Mouse (Mus musculus) hematopoietic stem cell, adult 5-6 weeks (primary cell): Measurements from ENCODE around the gene Cfap99. TPM values are rescaled to one million over a fixed set of nuclear protein-coding genes. Genes with fewer than 3 reads are reported as not detected.

ENCODE experiments used
- ATAC-seq, 2 experiments: fragments of 125-278 bp in 1 of 2; replicated peaks in 1 of 2; 2 replicates each; pipeline ENCODE4 v1.8.0; 2016 to 2017; ENCODE audit warnings: inconsistent platforms in 2 of 2, mild to moderate bottlenecking in 2 of 2, moderate number of reproducible peaks in 2 of 2, low read depth in 1 of 2, moderate TSS enrichment in 1 of 2; ENCODE audit not compliant: low FRiP score in 2 of 2, poor library complexity in 2 of 2, severe bottlenecking in 2 of 2, insufficient read depth in 1 of 2, low TSS enrichment in 1 of 2
- total RNA-seq: library from RNA; stranded (forward); fragments of 172-1452, 232-1000 nt; gene quantifications from 2 replicates; pipeline ENCODE4 v1.2.3, GENCODE M21; 2017

Gene Cfap99
- not detected in 2 replicates for total RNA-seq

- ATAC-seq, result peak in 1 of 2 experiments; percentile 51; a peak in 2 of 4 replicates
Observed at GRCm38 (mm10) chr5:34288154-34288716, at the start of gene Cfap99, which contains the start of gene Zfyve28. TSS of gene Cfap99 (plus strand) at chr5:34288600. TSS of gene Zfyve28 (minus strand) at chr5:34288449.

GRCm38 (mm10) chr5:34242224-34242963 lies 46.0 kb upstream of the Cfap99 start:
- ATAC-seq, result peak; percentile 83 to 91

- no peak for ATAC-seq
Observed at GRCm38 (mm10) chr5:34243062-34243461, 45.3 kb upstream of the Cfap99 start.

- no peak for ATAC-seq
Observed at GRCm38 (mm10) chr5:34246443-34246842, 42.0 kb upstream of the Cfap99 start.

- ATAC-seq, result no peak
Observed at GRCm38 (mm10) chr5:34249132-34249531, 39.3 kb upstream of the Cfap99 start.

GRCm38 (mm10) chr5:34250090-34250489 lies 38.3 kb upstream of the Cfap99 start:
- ATAC-seq, result no peak

GRCm38 (mm10) chr5:34251794-34252193 lies 36.6 kb upstream of the Cfap99 start:
- ATAC-seq, result no peak

GRCm38 (mm10) chr5:34252307-34252966 lies 36.0 kb upstream of the Cfap99 start:
- ATAC-seq, result no peak

- no peak for ATAC-seq
Observed at GRCm38 (mm10) chr5:34252967-34253519, 35.4 kb upstream of the Cfap99 start.

GRCm38 (mm10) chr5:34254309-34254708 lies 34.1 kb upstream of the Cfap99 start:
- ATAC-seq, result 0 out of 4 replicates have a peak, but pooled peaks of 1 of the 2 experiments have one; percentile 17

- peak; percentile 33 to 48; a peak in 1 of 4 replicates for ATAC-seq
Observed at GRCm38 (mm10) chr5:34255189-34255588, 33.2 kb upstream of the Cfap99 start.

GRCm38 (mm10) chr5:34259172-34259816 lies 29.1 kb upstream of the Cfap99 start:
- no peak for ATAC-seq

GRCm38 (mm10) chr5:34266065-34266464 lies 22.3 kb upstream of the Cfap99 start:
- no peak for ATAC-seq

- ATAC-seq, result no peak
Observed at GRCm38 (mm10) chr5:34269197-34269920, 19.0 kb upstream of the Cfap99 start.

- ATAC-seq, result no peak
Observed at GRCm38 (mm10) chr5:34269921-34270465, 18.4 kb upstream of the Cfap99 start.

- ATAC-seq, result peak in 1 of 2 experiments; percentile 62; a peak in 1 of 4 replicates
Observed at GRCm38 (mm10) chr5:34271743-34272142, 16.7 kb upstream of the Cfap99 start.

- ATAC-seq, result no peak
Observed at GRCm38 (mm10) chr5:34273251-34273681, 15.1 kb upstream of the Cfap99 start.
